Comparison of ENCODE assay signal across 19 mouse cellular contexts in the genomic region with DNA sequence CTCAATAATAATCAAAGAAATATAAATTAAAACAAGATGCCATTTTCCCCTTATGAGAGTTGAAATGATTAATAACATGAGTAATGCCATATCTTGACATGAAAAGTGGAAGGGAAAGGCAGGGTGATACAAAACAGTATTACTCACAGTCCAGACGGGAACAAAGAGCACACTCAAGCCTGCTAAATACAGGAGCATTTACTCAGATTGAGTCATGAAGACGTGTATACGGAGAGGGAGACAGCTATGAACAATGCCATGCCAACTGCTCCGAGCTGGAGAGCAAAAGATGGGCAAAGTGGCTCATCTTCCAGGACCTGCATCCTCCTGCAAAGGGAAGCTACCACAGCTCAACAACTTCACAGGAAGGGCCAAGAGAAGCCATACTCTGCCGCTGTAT.
"Had no signal": no experiment of that assay in that cellular context is flagged by ENCODE, and none has a peak within 500 bp of the region (broad histone marks: within the 10 kb centered on the region; RNA-seq: fewer than 3 reads in every experiment).

No protein-coding gene starts in this region.

- DNase-seq: kidney, adult 18-20 months; kidney, adult 9 months; kidney, postnatal 14 days; kidney, postnatal 4 days; layer of hippocampus, adult 9-11 months; layer of hippocampus, postnatal 36 days; liver, embryonic 13.5 days; lung, adult 2 months; right cerebral cortex, adult 18-20 months; right cerebral cortex, postnatal 14 days; right cerebral cortex, postnatal 4 days; thymus, adult 2 months; thymus, postnatal 14 days; thymus, postnatal 4 days had no signal

- H3K27me3 ChIP-seq: liver, embryonic 13.5 days; midbrain, embryonic 12.5 days; midbrain, embryonic 15.5 days; neural tube, embryonic 13.5 days had no signal

- H3K4me3 ChIP-seq: layer of hippocampus, adult 2 months; left cerebral cortex, adult 2 months; liver, embryonic 13.5 days; midbrain, embryonic 12.5 days; midbrain, embryonic 15.5 days; neural tube, embryonic 13.5 days had no signal

- H3K36me3 ChIP-seq: liver, embryonic 13.5 days; midbrain, embryonic 12.5 days; midbrain, embryonic 15.5 days; neural tube, embryonic 13.5 days had no signal
